In genomic region chr6:148246544-148246943, GRCm38 (mm10) we compare ENCODE assay signal across 27 mouse cellular contexts. TPM values are rescaled to one million over a fixed set of nuclear protein-coding genes. Genes with fewer than 3 reads are reported as not detected.
DNase-seq lines count a peak whose midpoint lies in the region; ATAC-seq and TF ChIP-seq lines count a peak whose summit lies in the region.
"Had no signal": no experiment of that assay in that cellular context is flagged by ENCODE, and none has a peak within 500 bp of the region (broad histone marks: within the 10 kb centered on the region; RNA-seq: fewer than 3 reads in every experiment).

No protein-coding gene starts in this region.

- H3K9ac ChIP-seq in midbrain, embryonic 11.5 days (ENCODE audit: low read length): no peak overlapping the region
- H3K9ac ChIP-seq: embryonic facial prominence, embryonic 15.5 days; forebrain, postnatal 0 days; hindbrain, embryonic 13.5 days; intestine, embryonic 15.5 days had no signal

- no peak overlapping the region for H3K4me2 ChIP-seq in midbrain, embryonic 11.5 days
- H3K4me2 ChIP-seq: embryonic facial prominence, embryonic 15.5 days; heart, embryonic 11.5 days; hindbrain, embryonic 13.5 days; intestine, embryonic 15.5 days had no signal

- H3K27ac ChIP-seq in midbrain, embryonic 11.5 days (ENCODE audit: low read depth, low read length): no peak overlapping the region
- H3K27ac ChIP-seq in midbrain, embryonic 10.5 days (replicated peaks): no peak overlapping the region
- no peak overlapping the region for H3K27ac ChIP-seq in thymus, adult 2 months (ENCODE audit: control insufficient read depth, insufficient read depth, low read length)
- H3K27ac ChIP-seq: embryonic facial prominence, embryonic 15.5 days; gastrocnemius, adult 2 months; heart, adult 2 months; hindbrain, embryonic 10.5 days; hindbrain, embryonic 13.5 days; intestine, embryonic 15.5 days had no signal

- no peak for TF ChIP-seq POLR2A in thymus, adult 2 months (IDR thresholded peaks at IDR 0.05; ENCODE audit: control insufficient read depth, extremely low read depth, insufficient read depth, low read length, poor library complexity)

- intact Hi-C loops in heart, postnatal 36 days (cut with DNase I): no loop called here

- peak; percentile 88 for DNase-seq in heart, adult 11 months
- DNase-seq in heart, postnatal 36 days: no peak
- DNase-seq in midbrain, embryonic 11.5 days (ENCODE audit: low spot score, missing footprints): peak; percentile 10
- DNase-seq in midbrain, embryonic 10.5 days (ENCODE audit: low spot score): no peak
- DNase-seq in thymus, adult 2 months: no peak
- no peak for DNase-seq in B cell, adult 2 months
- DNase-seq: adrenal gland, adult 2 months; adrenal gland, postnatal 14 days; cerebellum, adult 11 months; cerebellum, adult 2 months; cerebellum, adult 9-11 months; cerebellum, postnatal 25 days; embryo, embryonic 11 days; forebrain, postnatal 0 days; gastrocnemius, adult 2 months; gastrocnemius, postnatal 14 days; heart, adult 2 months; kidney, adult 11 months had no signal

- H3K4me1 ChIP-seq in midbrain, embryonic 11.5 days (ENCODE audit: control insufficient read depth, insufficient read depth, low read length): no peaks in the 10 kb centered on the region
- H3K4me1 ChIP-seq in midbrain, embryonic 10.5 days: no peaks in the 10 kb centered on the region
- H3K4me1 ChIP-seq in thymus, adult 2 months (replicated peaks; ENCODE audit: control insufficient read depth, insufficient read depth, low read length): no peaks in the 10 kb centered on the region
- H3K4me1 ChIP-seq: embryonic facial prominence, embryonic 15.5 days; hindbrain, embryonic 10.5 days; hindbrain, embryonic 13.5 days; intestine, embryonic 15.5 days had no signal

- WGBS in midbrain, embryonic 11.5 days: 86% methylated on average over 7 of the region's 7 CpGs
- WGBS in midbrain, embryonic 10.5 days: 81% methylated on average over 7 of the region's 7 CpGs
- WGBS in thymus, adult 2 months: 95% methylated on average over 7 of the region's 7 CpGs

- H3K9me3 ChIP-seq in midbrain, embryonic 11.5 days (ENCODE audit: control insufficient read depth, low read length): no peaks in the 10 kb centered on the region
- no peaks in the 10 kb centered on the region for H3K9me3 ChIP-seq in midbrain, embryonic 10.5 days (replicated peaks)
- H3K9me3 ChIP-seq: embryonic facial prominence, embryonic 15.5 days; hindbrain, embryonic 10.5 days; hindbrain, embryonic 13.5 days; intestine, embryonic 15.5 days had no signal

- ATAC-seq in midbrain, embryonic 11.5 days (ENCODE audit: low FRiP score): no peak
- peak; percentile 78 for ATAC-seq in common myeloid progenitor, adult 5-6 weeks (replicated peaks; ENCODE audit: low read depth, poor library complexity, severe bottlenecking)
- ATAC-seq in megakaryocyte progenitor cell, adult 5-6 weeks (replicated peaks; ENCODE audit: poor library complexity): peak; percentile 72
- ATAC-seq: forebrain, embryonic 14.5 days; forebrain, postnatal 0 days; hindbrain, embryonic 16.5 days; intestine, embryonic 15.5 days had no signal

- no peak for TF ChIP-seq CTCF in thymus, adult 2 months (IDR thresholded peaks at IDR 0.05; ENCODE audit: borderline replicate concordance, control insufficient read depth, extremely low read depth, insufficient read depth, low read length, poor library complexity)

- no peaks in the 10 kb centered on the region for H3K36me3 ChIP-seq in midbrain, embryonic 11.5 days (ENCODE audit: control insufficient read depth, insufficient read depth, low read length)
- H3K36me3 ChIP-seq in midbrain, embryonic 10.5 days: no peaks in the 10 kb centered on the region
- no peaks in the 10 kb centered on the region for H3K36me3 ChIP-seq in thymus, adult 2 months (ENCODE audit: control insufficient read depth, insufficient read depth, low read length)
- H3K36me3 ChIP-seq: embryonic facial prominence, embryonic 15.5 days; hindbrain, embryonic 10.5 days; intestine, embryonic 15.5 days had no signal

- no peaks in the 10 kb centered on the region for H3K27me3 ChIP-seq in midbrain, embryonic 11.5 days (ENCODE audit: control insufficient read depth, insufficient read depth, low read length)
- H3K27me3 ChIP-seq in midbrain, embryonic 10.5 days (ENCODE audit: low read depth, poor library complexity, severe bottlenecking): no peaks in the 10 kb centered on the region
- H3K27me3 ChIP-seq in thymus, adult 2 months (ENCODE audit: control insufficient read depth, insufficient read depth, low read length): no peaks in the 10 kb centered on the region
- H3K27me3 ChIP-seq: embryonic facial prominence, embryonic 15.5 days; hindbrain, embryonic 13.5 days; intestine, embryonic 15.5 days had no signal

- H3K4me3 ChIP-seq in midbrain, embryonic 11.5 days (ENCODE audit: low read depth, low read length): no peak overlapping the region
- H3K4me3 ChIP-seq in midbrain, embryonic 10.5 days: no peak overlapping the region
- H3K4me3 ChIP-seq in thymus, adult 2 months (ENCODE audit: control insufficient read depth, insufficient read depth, low read length): no peak overlapping the region
- H3K4me3 ChIP-seq: embryonic facial prominence, embryonic 15.5 days; gastrocnemius, adult 2 months; heart, adult 2 months; hindbrain, embryonic 10.5 days; hindbrain, embryonic 13.5 days; intestine, embryonic 15.5 days had no signal

RNA-seq across cellular contexts. Expression of gene Ergic2, which starts 34.4 kb away (rescaled TPM):
- total RNA-seq in heart, postnatal 36 days (2021): 10 to 100 TPM; 61.6 to 63.1 TPM
- 209 and 218 TPM in 2 replicates for polyA plus RNA-seq in midbrain, embryonic 11.5 days (2014; fragmentation: Nextera tagmentation; extraction: Ambion mirVana)
- polyA plus RNA-seq in midbrain, embryonic 10.5 days (2016; fragmentation: Nextera tagmentation; extraction: Ambion mirVana): 187 and 203 TPM in 2 replicates
- total RNA-seq in common myeloid progenitor, adult 5-6 weeks (2017): 122 and 125 TPM in 2 replicates
- 77.6 and 78.2 TPM in 2 replicates for total RNA-seq in megakaryocyte progenitor cell, adult 5-6 weeks (2015)
- 113 and 134 TPM in 2 replicates for total RNA-seq in megakaryocyte progenitor cell, adult 5-6 weeks (2017)
- 27.9 and 32.3 TPM in 2 replicates for polyA plus RNA-seq in thymus, adult 2 months (2012; rRNA removed)

Comparison
In these comparisons a context has a peak if more than half of its experiments do, and no peak if none do; other contexts are left out.
1. DNase-seq: peak in heart, adult 11 months (single experiment) and midbrain, embryonic 11.5 days (single experiment); none in heart, postnatal 36 days (0 of 2), midbrain, embryonic 10.5 days (single experiment), thymus, adult 2 months (single experiment) and B cell, adult 2 months (0 of 2).